ENCODE assay signal across 9 mouse cellular contexts in genomic region chr2:94465890-94466189, GRCm38 (mm10). TPM values are rescaled to one million over a fixed set of nuclear protein-coding genes. Genes with fewer than 3 reads are reported as not detected.
A peak's percentile ranks its signal among the peaks of the same experiment; 100 is the strongest.
DNase-seq lines count a peak whose midpoint lies in the region; ATAC-seq lines count a peak whose summit lies in the region.
"Had no signal": no experiment of that assay in that cellular context is flagged by ENCODE, and none has a peak within 500 bp of the region (broad histone marks: within the 10 kb centered on the region; RNA-seq: fewer than 3 reads in every experiment).

No protein-coding gene starts in this region.

- H3K36me3 ChIP-seq in forebrain, embryonic 11.5 days (ENCODE audit: control insufficient read depth, insufficient read depth, low read length): no peaks in the 10 kb centered on the region
- no peaks in the 10 kb centered on the region for H3K36me3 ChIP-seq in forebrain, embryonic 10.5 days (replicated peaks)
- no peaks in the 10 kb centered on the region for H3K36me3 ChIP-seq in embryonic facial prominence, embryonic 13.5 days
- H3K36me3 ChIP-seq in midbrain, embryonic 11.5 days (ENCODE audit: control insufficient read depth, insufficient read depth, low read length): no peaks in the 10 kb centered on the region
- H3K36me3 ChIP-seq: limb, embryonic 12.5 days had no signal

- peak; percentile 64 for ATAC-seq in forebrain, embryonic 11.5 days (replicated peaks; ENCODE audit: low FRiP score)
- no peak for ATAC-seq in embryonic facial prominence, embryonic 13.5 days (ENCODE audit: insufficient number of reproducible peaks, insufficient read depth, low FRiP score, low TSS enrichment, low read depth)
- peak; percentile 56 for ATAC-seq in midbrain, embryonic 11.5 days (ENCODE audit: low FRiP score)

- H3K9me3 ChIP-seq in forebrain, embryonic 11.5 days (ENCODE audit: control insufficient read depth, low read length): no peaks in the 10 kb centered on the region
- no peaks in the 10 kb centered on the region for H3K9me3 ChIP-seq in forebrain, embryonic 10.5 days
- no peaks in the 10 kb centered on the region for H3K9me3 ChIP-seq in embryonic facial prominence, embryonic 13.5 days
- no peaks in the 10 kb centered on the region for H3K9me3 ChIP-seq in midbrain, embryonic 11.5 days (ENCODE audit: control insufficient read depth, low read length)
- H3K9me3 ChIP-seq: limb, embryonic 12.5 days had no signal

- DNase-seq in forebrain, embryonic 11.5 days (ENCODE audit: low spot score): no peak
- DNase-seq in forebrain, embryonic 10.5 days (ENCODE audit: extremely low spot score, low spot score): no peak
- peak; percentile 85 for DNase-seq in 3T3-L1 (ENCODE audit: low read depth, low spot score)
- peak; percentile 44 for DNase-seq in adrenal gland, postnatal 10 days
- peak; percentile 7 for DNase-seq in kidney, adult 8-10 months
- DNase-seq in midbrain, embryonic 11.5 days (ENCODE audit: low spot score, missing footprints): peak; percentile 91
- no peak for DNase-seq in ovary, postnatal 10 days (ENCODE audit: low spot score)

- no peak overlapping the region for H3K4me2 ChIP-seq in forebrain, embryonic 11.5 days (ENCODE audit: low read depth, low read length, severe bottlenecking)
- H3K4me2 ChIP-seq in embryonic facial prominence, embryonic 13.5 days: peak overlapping the region; percentile 39; the same call in 1 of the 2 replicates
- no peak overlapping the region for H3K4me2 ChIP-seq in midbrain, embryonic 11.5 days
- H3K4me2 ChIP-seq: limb, embryonic 12.5 days had no signal

- no peaks in the 10 kb centered on the region for H3K4me1 ChIP-seq in forebrain, embryonic 11.5 days (replicated peaks; ENCODE audit: control insufficient read depth, insufficient read depth, low read length)
- no peaks in the 10 kb centered on the region for H3K4me1 ChIP-seq in forebrain, embryonic 10.5 days
- H3K4me1 ChIP-seq in embryonic facial prominence, embryonic 13.5 days: no peaks in the 10 kb centered on the region
- H3K4me1 ChIP-seq in midbrain, embryonic 11.5 days (ENCODE audit: control insufficient read depth, insufficient read depth, low read length): no peaks in the 10 kb centered on the region
- H3K4me1 ChIP-seq: limb, embryonic 12.5 days had no signal

- no peaks in the 10 kb centered on the region for H3K27me3 ChIP-seq in forebrain, embryonic 11.5 days (ENCODE audit: control insufficient read depth, insufficient read depth, low read length)
- no peaks in the 10 kb centered on the region for H3K27me3 ChIP-seq in forebrain, embryonic 10.5 days (ENCODE audit: poor library complexity, severe bottlenecking)
- peaks cover 12% of the 10 kb centered on the region; the same call in 1 of the 2 replicates for H3K27me3 ChIP-seq in embryonic facial prominence, embryonic 13.5 days
- H3K27me3 ChIP-seq in midbrain, embryonic 11.5 days (ENCODE audit: control insufficient read depth, insufficient read depth, low read length): no peaks in the 10 kb centered on the region

- no peak overlapping the region for H3K9ac ChIP-seq in forebrain, embryonic 11.5 days (ENCODE audit: low read length)
- H3K9ac ChIP-seq in embryonic facial prominence, embryonic 13.5 days: no peak overlapping the region
- no peak overlapping the region for H3K9ac ChIP-seq in midbrain, embryonic 11.5 days (ENCODE audit: low read length)
- H3K9ac ChIP-seq: limb, embryonic 12.5 days had no signal

- 15% methylated on average over 8 of the region's 8 CpGs for WGBS in forebrain, embryonic 11.5 days
- WGBS in forebrain, embryonic 10.5 days: 20% methylated on average over 8 of the region's 8 CpGs
- WGBS in embryonic facial prominence, embryonic 13.5 days: 10% methylated on average over 8 of the region's 8 CpGs
- 14% methylated on average over 8 of the region's 8 CpGs for WGBS in midbrain, embryonic 11.5 days

- no peak overlapping the region for H3K27ac ChIP-seq in forebrain, embryonic 11.5 days (ENCODE audit: low read depth, low read length)
- H3K27ac ChIP-seq in forebrain, embryonic 10.5 days: no peak overlapping the region
- H3K27ac ChIP-seq in embryonic facial prominence, embryonic 13.5 days: no peak overlapping the region
- no peak overlapping the region for H3K27ac ChIP-seq in midbrain, embryonic 11.5 days (ENCODE audit: low read depth, low read length)
- H3K27ac ChIP-seq: limb, embryonic 12.5 days had no signal

- no peak overlapping the region for H3K4me3 ChIP-seq in forebrain, embryonic 11.5 days (ENCODE audit: low read depth, low read length)
- H3K4me3 ChIP-seq in forebrain, embryonic 10.5 days: no peak overlapping the region
- H3K4me3 ChIP-seq in embryonic facial prominence, embryonic 13.5 days: no peak overlapping the region
- no peak overlapping the region for H3K4me3 ChIP-seq in midbrain, embryonic 11.5 days (ENCODE audit: low read depth, low read length)
- H3K4me3 ChIP-seq: limb, embryonic 12.5 days had no signal

RNA-seq across cellular contexts. Expression of gene Api5, which starts 27.9 kb away (rescaled TPM):
- 249 and 252 TPM in 2 replicates for polyA plus RNA-seq in forebrain, embryonic 11.5 days (2014; fragmentation: Nextera tagmentation; extraction: Ambion mirVana)
- 239 and 258 TPM in 2 replicates for polyA plus RNA-seq in forebrain, embryonic 10.5 days (2016; fragmentation: Nextera tagmentation; extraction: Ambion mirVana)
- 10 to 100 TPM; 65.4 to 65.9 TPM for total RNA-seq in adrenal gland, postnatal 10 days (2021)
- 160 and 167 TPM in 2 replicates for polyA plus RNA-seq in embryonic facial prominence, embryonic 13.5 days (2015; fragmentation: Nextera tagmentation; extraction: Ambion mirVana)
- 252 and 261 TPM in 2 replicates for polyA plus RNA-seq in midbrain, embryonic 11.5 days (2014; fragmentation: Nextera tagmentation; extraction: Ambion mirVana)

RNA-seq across cellular contexts. Expression of gene Ttc17, which starts 59.4 kb away (rescaled TPM):
- 15.1 and 15.4 TPM in 2 replicates for polyA plus RNA-seq in forebrain, embryonic 11.5 days (2014; fragmentation: Nextera tagmentation; extraction: Ambion mirVana)
- polyA plus RNA-seq in forebrain, embryonic 10.5 days (2016; fragmentation: Nextera tagmentation; extraction: Ambion mirVana): 13.6 and 13.8 TPM in 2 replicates
- total RNA-seq in adrenal gland, postnatal 10 days (2021): 10 to 100 TPM; 26.7 to 28.0 TPM
- 17.9 and 18.6 TPM in 2 replicates for polyA plus RNA-seq in embryonic facial prominence, embryonic 13.5 days (2015; fragmentation: Nextera tagmentation; extraction: Ambion mirVana)
- polyA plus RNA-seq in midbrain, embryonic 11.5 days (2014; fragmentation: Nextera tagmentation; extraction: Ambion mirVana): 12.5 and 15.3 TPM in 2 replicates

Comparison
In these comparisons a context has a peak if more than half of its experiments do, and no peak if none do; other contexts are left out.
1. DNase-seq: peak in 3T3-L1 (single experiment), adrenal gland, postnatal 10 days (single experiment), kidney, adult 8-10 months (2 of 2) and midbrain, embryonic 11.5 days (single experiment); none in forebrain, embryonic 11.5 days (single experiment), forebrain, embryonic 10.5 days (single experiment) and ovary, postnatal 10 days (single experiment).